Mouse (Mus musculus): ENCODE results near the gene Riox1. TPM values are rescaled to one million over a fixed set of nuclear protein-coding genes. Genes with fewer than 3 reads are reported as not detected.
A peak's percentile ranks its signal among the peaks of the same experiment; 100 is the strongest.

Riox1 gene
- 8.6 and 9.4 TPM in 2 replicates for polyA plus RNA-seq (2015; fragmentation: Nextera tagmentation; extraction: Ambion mirVana)

DNA sequence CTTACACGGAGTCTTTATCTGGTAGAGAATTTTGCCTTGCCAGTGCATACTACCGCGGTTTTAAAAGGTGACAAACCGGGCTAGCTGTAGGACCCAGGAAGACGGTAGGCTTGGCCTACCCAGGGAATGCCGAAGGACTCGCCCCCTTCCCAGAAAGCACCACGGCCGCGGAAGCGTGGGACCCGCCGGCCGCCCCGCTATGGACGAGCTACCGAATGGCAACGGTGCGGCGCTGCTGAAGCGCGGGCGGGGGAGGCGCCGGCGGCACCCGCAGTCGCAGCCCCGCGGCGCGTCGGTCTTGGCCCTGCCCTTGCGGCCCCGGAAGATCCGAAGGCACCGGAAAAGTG is at the start of gene Riox1:
Riox1 (plus strand) TSS at position 116 of the 347 bp plus-strand sequence.
- WGBS = 0% methylated on average over 37 of the region's 37 CpGs
- Histone ChIP-seq H3K4me2 (peak within 1 kb of the TSS; percentile 91), H3K9ac (peak within 1 kb of the TSS; percentile 92), H3K36me3 (ENCODE audit: poor library complexity, severe bottlenecking) (peaks cover 15% of the 10 kb centered on the region), H3K27me3 (no peaks in the 10 kb centered on the region), H3K4me1 (peaks cover 33% of the 10 kb centered on the region), H3K4me3 (peak within 1 kb of the TSS; percentile 91), H3K9me3 (replicated peaks) (no peaks in the 10 kb centered on the region), H3K27ac (peak within 1 kb of the TSS; percentile 88)
- ATAC-seq = peak; percentile 96

DNA sequence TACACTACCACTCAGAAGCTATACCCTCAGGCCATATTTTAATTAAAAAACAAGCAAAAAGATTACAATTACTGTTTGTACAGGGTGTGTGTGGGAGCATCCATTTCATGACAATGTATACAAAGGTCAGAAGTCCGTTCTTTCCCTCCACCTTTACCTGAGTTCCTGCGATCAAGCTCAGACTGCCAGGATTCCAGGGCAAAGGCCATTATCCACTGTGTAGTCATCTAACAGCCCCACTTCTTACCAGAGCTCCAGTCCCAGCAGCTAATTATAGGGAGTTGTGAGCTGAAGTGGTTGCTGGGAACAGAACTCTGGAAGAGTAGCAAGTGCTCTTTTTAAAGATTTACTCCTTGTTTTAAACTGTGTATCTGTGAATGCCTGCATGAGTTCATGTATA is 40.0 kb upstream of the Riox1 start:
- Histone ChIP-seq H3K4me1 (no peaks in the 10 kb centered on the region), H3K9ac (no peak overlapping the region), H3K27me3 (no peaks in the 10 kb centered on the region), H3K36me3 (ENCODE audit: poor library complexity, severe bottlenecking) (0 out of 2 replicates have a peak, but pooled peaks cover 4% of the 10 kb centered on the region), H3K27ac (no peak overlapping the region), H3K9me3 (replicated peaks) (no peaks in the 10 kb centered on the region), H3K4me3 (no peak overlapping the region), H3K4me2 (no peak overlapping the region)
- WGBS = 90% methylated on average over 2 of the region's 2 CpGs
- ATAC-seq = no peak

DNA sequence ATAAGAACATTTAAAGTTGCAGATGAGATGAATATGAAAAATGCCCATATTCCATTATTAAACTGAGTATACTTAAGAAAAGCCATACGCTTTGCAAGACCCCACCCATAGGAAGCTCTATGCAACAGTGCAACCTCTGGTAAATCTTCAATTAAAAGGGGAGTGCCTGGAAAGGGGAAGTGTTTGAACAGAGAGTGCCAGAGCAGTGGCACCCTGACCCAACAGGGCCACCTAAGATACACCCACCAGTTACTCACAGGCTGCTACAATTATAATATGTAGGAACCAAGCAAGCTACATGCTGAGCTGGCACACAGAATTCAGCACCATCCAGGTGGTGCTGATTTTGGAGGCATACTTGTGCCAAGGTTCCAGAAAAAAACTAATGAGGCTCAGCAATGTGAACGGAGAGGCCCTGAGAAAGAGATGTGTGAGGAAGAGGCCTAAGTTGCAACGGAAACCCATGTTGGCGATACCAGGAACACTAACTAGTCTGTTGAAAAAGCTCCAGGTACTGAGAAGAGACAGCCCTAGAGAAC is 36.1 kb upstream of the Riox1 start:
- H3K4me2 ChIP-seq = no peak overlapping the region
- peaks cover 7% of the 10 kb centered on the region; the same call in 1 of the 2 replicates for H3K4me1 ChIP-seq
- 91% methylated on average over 4 of the region's 4 CpGs for WGBS
- H3K9me3 ChIP-seq (replicated peaks) = no peaks in the 10 kb centered on the region
- no peak overlapping the region for H3K27ac ChIP-seq
- no peak overlapping the region for H3K9ac ChIP-seq
- no peak for ATAC-seq
- H3K27me3 ChIP-seq = no peaks in the 10 kb centered on the region
- H3K4me3 ChIP-seq = no peak overlapping the region
- peaks cover 8% of the 10 kb centered on the region; the same call in 1 of the 2 replicates for H3K36me3 ChIP-seq (ENCODE audit: poor library complexity, severe bottlenecking)

DNA sequence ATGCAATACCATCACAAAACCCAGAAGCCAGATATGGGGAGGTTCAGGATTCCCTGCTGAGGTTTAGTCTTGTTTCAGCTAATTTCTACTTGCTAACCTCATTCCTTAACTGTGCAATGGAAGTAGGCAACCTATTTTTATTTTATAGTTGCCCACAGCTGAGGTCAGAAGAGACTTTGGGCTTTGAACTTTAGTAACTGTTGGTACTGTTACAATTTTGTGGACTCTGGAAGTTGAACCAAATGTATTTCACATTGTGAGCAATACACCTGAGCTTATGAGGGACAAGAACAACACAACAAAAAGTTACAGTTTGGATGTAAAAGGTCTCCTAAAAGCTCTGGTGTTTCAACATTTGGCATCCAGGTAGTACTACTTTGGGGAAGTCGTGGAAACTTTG is 35.6 kb upstream of the Riox1 start:
- Histone ChIP-seq H3K4me3 (no peak overlapping the region), H3K27ac (no peak overlapping the region), H3K9me3 (replicated peaks) (no peaks in the 10 kb centered on the region), H3K9ac (no peak overlapping the region), H3K27me3 (no peaks in the 10 kb centered on the region), H3K4me2 (no peak overlapping the region), H3K4me1 (peaks cover 10% of the 10 kb centered on the region; the same call in 1 of the 2 replicates), H3K36me3 (ENCODE audit: poor library complexity, severe bottlenecking) (peaks cover 8% of the 10 kb centered on the region; the same call in 1 of the 2 replicates)
- WGBS = 83% methylated on average over 1 of the region's 1 CpGs
- ATAC-seq = no peak

DNA sequence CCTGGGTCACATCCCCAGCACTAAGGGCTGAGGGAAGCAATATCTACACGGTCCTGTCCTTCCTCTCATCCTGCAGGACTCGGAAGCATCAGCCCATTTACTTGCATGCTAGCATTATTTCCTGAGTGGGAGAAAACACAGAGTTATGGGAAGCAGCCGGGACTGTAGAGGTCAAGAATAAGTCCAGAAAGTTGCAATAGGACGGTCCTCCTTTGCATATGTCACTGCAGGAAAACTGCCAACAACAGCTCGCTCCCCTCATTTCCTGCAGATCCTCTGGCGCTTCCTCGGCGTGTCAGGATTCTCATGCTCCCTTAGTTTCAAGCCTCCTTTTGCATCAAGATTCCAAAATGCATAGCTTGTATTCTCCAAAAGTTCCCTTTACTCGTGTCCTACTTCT is 33.5 kb upstream of the Riox1 start:
- H3K4me2 ChIP-seq = no peak overlapping the region
- ATAC-seq = no peak
- H3K4me1 ChIP-seq = peaks cover 21% of the 10 kb centered on the region
- 87% methylated on average over 9 of the region's 9 CpGs for WGBS
- H3K4me3 ChIP-seq = no peak overlapping the region
- no peaks in the 10 kb centered on the region for H3K27me3 ChIP-seq
- peaks cover 8% of the 10 kb centered on the region; the same call in 1 of the 2 replicates for H3K36me3 ChIP-seq (ENCODE audit: poor library complexity, severe bottlenecking)
- no peaks in the 10 kb centered on the region for H3K9me3 ChIP-seq (replicated peaks)
- no peak overlapping the region for H3K27ac ChIP-seq
- no peak overlapping the region for H3K9ac ChIP-seq

DNA sequence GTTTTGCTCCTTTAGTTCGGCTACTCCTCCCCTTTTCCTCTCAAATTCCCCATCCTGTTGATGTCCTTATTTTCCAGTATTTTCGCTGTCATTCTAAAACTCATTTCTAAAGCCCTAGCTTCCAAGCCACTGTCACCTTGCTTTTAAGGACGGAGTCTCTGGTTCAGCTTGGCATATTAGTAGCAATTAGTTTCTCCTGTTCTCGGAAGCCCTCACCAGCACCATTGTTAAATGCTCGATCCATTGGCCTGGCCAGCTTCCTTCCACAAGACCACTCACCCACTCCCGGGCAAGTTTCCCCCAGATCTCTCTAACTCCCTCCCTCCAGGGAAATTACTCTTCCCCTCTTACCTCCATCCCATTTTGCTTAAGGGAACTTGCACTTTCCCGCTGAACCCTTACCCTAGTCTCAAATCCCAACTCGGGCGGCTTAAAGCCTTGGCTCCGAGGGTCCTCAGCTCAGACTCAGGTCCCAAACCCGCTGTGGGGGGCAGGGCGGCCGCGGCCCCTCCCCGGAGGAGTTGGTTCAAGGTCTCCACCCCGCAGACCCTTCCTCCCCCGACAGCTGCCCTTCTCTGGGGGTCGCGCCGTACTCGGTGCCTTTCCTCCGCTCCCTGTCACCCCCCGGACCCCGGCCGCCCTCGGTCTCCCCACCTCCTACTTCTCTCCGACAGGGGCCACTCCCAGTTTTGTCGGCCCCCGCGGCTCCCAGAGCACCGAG is 29.5 kb upstream of the Riox1 start:
- Histone ChIP-seq H3K4me3 (peak overlapping the region; percentile 95), H3K4me2 (peak overlapping the region; percentile 97), H3K9me3 (replicated peaks) (no peaks in the 10 kb centered on the region), H3K36me3 (ENCODE audit: poor library complexity, severe bottlenecking) (peaks cover 4% of the 10 kb centered on the region; the same call in 1 of the 2 replicates), H3K27ac (peak overlapping the region; percentile 78), H3K9ac (peak overlapping the region; percentile 89), H3K27me3 (no peaks in the 10 kb centered on the region), H3K4me1 (peaks cover 33% of the 10 kb centered on the region)
- 1% methylated on average over 31 of the region's 31 CpGs for WGBS
- ATAC-seq = no peak

DNA sequence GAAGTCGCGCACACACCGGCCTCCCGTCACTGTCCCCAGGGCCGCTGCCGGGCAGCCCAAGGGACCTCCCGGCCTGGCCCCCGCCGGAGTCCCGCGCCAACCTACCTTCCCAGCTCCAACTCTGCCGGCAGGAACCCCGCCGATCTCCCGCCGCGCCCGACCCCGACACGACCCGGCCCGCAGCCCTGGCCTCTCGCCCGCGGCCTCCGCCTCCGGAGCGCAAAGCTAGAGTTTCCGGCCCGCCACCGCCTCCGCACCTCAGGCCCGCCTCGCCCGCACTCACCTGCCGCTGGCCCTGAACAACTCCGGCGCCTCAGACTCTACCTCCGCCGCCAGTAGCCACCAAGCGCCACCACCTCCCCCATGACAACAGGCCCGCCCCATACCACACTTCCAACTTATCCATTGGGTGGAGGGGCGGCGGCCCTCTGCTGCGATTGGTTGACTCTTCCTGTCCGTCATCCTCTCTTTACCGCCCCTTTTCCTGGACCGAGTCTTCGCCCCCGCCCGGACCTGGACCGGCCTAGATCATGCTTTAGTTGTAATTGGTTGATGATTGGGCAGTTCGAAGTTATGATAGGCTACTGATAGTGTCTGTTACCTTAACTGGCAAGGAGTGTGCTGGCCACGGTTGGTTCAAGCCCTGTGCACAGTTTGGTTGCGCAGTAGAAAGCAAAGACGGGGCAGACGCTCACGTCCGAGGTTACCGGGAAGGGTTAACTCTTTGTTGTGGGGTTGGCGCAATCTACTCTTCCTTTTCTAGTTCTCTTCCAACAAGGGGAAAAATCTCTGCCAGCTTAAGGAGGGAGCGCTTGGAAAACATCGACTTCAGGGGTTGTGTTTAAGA is 28.6 kb upstream of the Riox1 start, which contains the start of gene Numb:
Numb (minus strand) TSS at position 400 of the 847 bp plus-strand sequence.
- Histone ChIP-seq H3K4me1 (peaks cover 33% of the 10 kb centered on the region), H3K4me2 (peak within 1 kb of the TSS; percentile 97), H3K27ac (peak within 1 kb of the TSS; percentile 78), H3K4me3 (peak within 1 kb of the TSS; percentile 95), H3K27me3 (no peaks in the 10 kb centered on the region), H3K9ac (peak within 1 kb of the TSS; percentile 89), H3K9me3 (replicated peaks) (no peaks in the 10 kb centered on the region), H3K36me3 (ENCODE audit: poor library complexity, severe bottlenecking) (peaks cover 3% of the 10 kb centered on the region; the same call in 1 of the 2 replicates)
- WGBS = under 1% methylated on average over 56 of the region's 63 CpGs
- ATAC-seq = peak; percentile 100

DNA sequence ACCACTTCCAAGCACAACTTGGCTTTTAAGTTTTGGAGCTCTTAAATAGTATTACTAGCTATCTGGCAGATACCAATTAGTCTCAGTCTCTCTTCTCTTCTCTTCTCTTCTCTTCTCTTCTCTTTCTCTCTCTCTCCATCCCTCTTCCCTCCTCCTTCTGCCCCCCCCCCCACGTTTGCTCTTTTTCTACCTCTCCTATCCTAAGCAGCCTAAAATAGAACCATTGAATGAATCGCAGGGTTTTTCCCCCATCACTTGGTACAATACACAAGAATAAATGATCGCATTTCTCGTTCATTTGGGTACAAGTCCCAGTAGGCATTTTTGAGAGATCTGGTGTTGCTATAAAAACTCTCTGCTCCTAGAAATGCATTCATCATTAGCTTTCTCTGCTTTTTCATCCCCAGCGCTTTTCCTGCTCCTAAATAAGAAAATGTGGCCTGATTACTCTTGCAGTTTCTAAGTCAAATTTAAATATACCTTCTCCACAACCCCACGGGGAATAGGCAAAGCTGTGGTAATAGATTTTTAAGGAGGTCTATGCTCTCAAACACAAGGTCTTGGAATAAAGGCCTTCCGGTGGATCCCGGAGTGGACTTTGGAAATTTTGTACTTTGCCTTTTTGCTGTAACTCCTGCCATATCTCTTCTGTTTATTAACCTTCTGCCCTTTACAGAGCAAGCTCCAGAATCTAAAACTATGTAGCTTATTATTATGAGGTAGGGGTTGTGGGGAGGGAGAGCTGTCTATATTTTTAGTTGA is 27.5 kb upstream of the Riox1 start:
- Histone ChIP-seq H3K27ac (peak overlapping the region; percentile 8; the same call in 1 of the 2 replicates), H3K36me3 (ENCODE audit: poor library complexity, severe bottlenecking) (no peaks in the 10 kb centered on the region), H3K27me3 (no peaks in the 10 kb centered on the region), H3K4me1 (peaks cover 33% of the 10 kb centered on the region), H3K9ac (peak overlapping the region; percentile 69), H3K4me2 (peak overlapping the region; percentile 59), H3K9me3 (replicated peaks) (no peaks in the 10 kb centered on the region), H3K4me3 (peak overlapping the region; percentile 95)
- WGBS = 37% methylated on average over 8 of the region's 8 CpGs
- no peak for ATAC-seq

DNA sequence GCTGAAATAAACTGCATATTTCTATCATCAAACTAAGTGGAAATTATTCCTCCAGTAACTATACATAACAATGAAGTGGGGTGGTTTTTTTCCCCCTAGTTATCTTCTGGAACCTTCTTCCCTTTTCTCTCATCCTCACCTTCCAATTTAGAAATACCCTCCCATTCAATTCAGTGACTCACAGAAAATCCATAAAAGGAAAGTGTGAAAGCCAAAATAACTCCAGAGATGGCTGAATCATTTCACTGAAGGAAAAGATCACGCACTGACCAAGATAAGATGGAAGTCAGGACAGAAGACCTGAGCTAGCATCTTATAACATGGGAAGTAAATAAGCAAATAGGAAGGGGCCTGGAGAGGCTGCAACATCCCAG is 26.9 kb upstream of the Riox1 start:
- no peak for ATAC-seq
- Histone ChIP-seq H3K27ac (no peak overlapping the region), H3K4me1 (peaks cover 33% of the 10 kb centered on the region), H3K4me3 (no peak overlapping the region), H3K9me3 (replicated peaks) (no peaks in the 10 kb centered on the region), H3K9ac (no peak overlapping the region), H3K27me3 (no peaks in the 10 kb centered on the region), H3K36me3 (ENCODE audit: poor library complexity, severe bottlenecking) (no peaks in the 10 kb centered on the region), H3K4me2 (no peak overlapping the region)
- 79% methylated on average over 1 of the region's 1 CpGs for WGBS

DNA sequence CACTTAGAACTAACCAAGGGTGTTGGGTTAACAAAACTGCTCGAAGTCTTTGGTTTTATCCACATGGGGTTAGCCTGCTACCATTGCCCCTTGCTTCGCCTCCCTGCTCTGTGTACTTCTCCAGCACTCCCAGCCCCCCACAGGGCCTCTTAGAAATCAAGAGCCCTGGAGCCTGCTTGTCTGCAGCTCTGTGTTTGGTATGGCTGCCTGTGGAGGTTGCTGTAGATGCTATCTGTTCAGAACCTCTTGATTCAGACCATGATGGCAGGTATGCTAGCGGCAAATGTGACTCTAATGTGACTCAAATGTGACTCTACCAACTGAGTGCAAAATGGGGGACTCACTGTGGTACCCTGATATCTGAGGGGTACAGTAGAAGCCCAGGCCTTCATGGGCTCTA is 26.1 kb upstream of the Riox1 start:
- Histone ChIP-seq H3K4me3 (no peak overlapping the region), H3K9ac (no peak overlapping the region), H3K4me2 (no peak overlapping the region), H3K27ac (no peak overlapping the region), H3K9me3 (replicated peaks) (no peaks in the 10 kb centered on the region), H3K4me1 (peaks cover 25% of the 10 kb centered on the region), H3K27me3 (no peaks in the 10 kb centered on the region), H3K36me3 (ENCODE audit: poor library complexity, severe bottlenecking) (no peaks in the 10 kb centered on the region)
- WGBS = 47% methylated on average over 3 of the region's 3 CpGs
- ATAC-seq = no peak

DNA sequence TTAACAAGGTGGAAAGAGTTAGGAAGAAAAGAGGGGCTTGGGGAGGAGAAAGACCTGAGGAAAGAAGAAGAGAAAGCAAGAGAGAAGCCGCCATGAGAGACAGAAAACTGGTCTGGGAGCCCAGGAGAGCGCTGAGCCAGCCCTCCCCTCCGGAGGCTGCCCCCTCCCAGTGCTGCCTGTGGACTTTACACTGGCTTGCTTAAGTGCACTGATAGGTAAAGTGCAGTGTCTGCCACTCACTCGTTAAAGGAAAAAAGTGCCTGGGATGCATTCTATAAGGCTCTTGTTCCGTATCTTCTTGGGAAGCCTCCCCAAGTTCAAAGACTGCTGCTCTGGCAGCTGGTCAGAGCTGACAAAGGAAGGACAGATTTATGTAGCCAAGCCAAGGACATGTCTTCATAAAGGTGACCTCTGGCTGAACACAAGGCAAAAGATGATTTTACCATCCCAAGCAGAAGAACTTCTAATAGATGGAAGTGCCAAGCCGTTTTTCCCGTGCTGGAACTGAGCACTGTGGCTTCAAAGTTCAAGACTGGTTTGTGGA is 25.2 kb upstream of the Riox1 start:
- Histone ChIP-seq H3K4me1 (peaks cover 18% of the 10 kb centered on the region), H3K4me3 (no peak overlapping the region), H3K27me3 (no peaks in the 10 kb centered on the region), H3K9me3 (replicated peaks) (no peaks in the 10 kb centered on the region), H3K27ac (no peak overlapping the region), H3K4me2 (no peak overlapping the region), H3K9ac (no peak overlapping the region), H3K36me3 (ENCODE audit: poor library complexity, severe bottlenecking) (no peaks in the 10 kb centered on the region)
- 60% methylated on average over 7 of the region's 7 CpGs for WGBS
- no peak for ATAC-seq
